Mouse (Mus musculus) stomach, postnatal 0 days (tissue): ENCODE data around the gene Psg25. TPM values are rescaled to one million over a fixed set of nuclear protein-coding genes. Genes with fewer than 3 reads are reported as not detected.

Experiments used
- ATAC-seq: fragments of 200-750 bp; cut with Nextera tagmentation; 2 replicates; pipeline ENCODE4 v1.8.0; 2017; ENCODE audit not compliant: low FRiP score, low TSS enrichment
- DNase-seq: peaks from one replicate; pipeline ENCODE4 v3.0.0-alpha.2; 2016; ENCODE audit warnings: low spot score
- H3K27ac ChIP-seq: fragments of 300-500 bp; sonication (generic); replicated peaks from 2 replicates; pipeline ENCODE4 v1.5.1; 2014; ENCODE audit warnings: mild to moderate bottlenecking, control low read depth
- H3K27me3 ChIP-seq: fragments of 300-500 bp; sonication (generic); 2 replicates; pipeline ENCODE4 v1.6.1; 2014; ENCODE audit warnings: low read length; ENCODE audit not compliant: control insufficient read depth, insufficient read depth
- H3K36me3 ChIP-seq: fragments of 300-500 bp; sonication (generic); 2 replicates; pipeline ENCODE4 v1.6.1; 2014; ENCODE audit warnings: low read length, mixed read lengths; ENCODE audit not compliant: control insufficient read depth, insufficient read depth
- H3K4me1 ChIP-seq: fragments of 300-500 bp; sonication (generic); replicated peaks from 2 replicates; pipeline ENCODE4 v1.6.1; 2014; ENCODE audit warnings: antibody characterized with exemption; ENCODE audit not compliant: control insufficient read depth, insufficient read depth
- H3K4me2 ChIP-seq: fragments of 300-500 bp; sonication (generic); replicated peaks from 2 replicates; pipeline ENCODE4 v1.6.1; 2014; ENCODE audit warnings: low read depth, mild to moderate bottlenecking, control low read depth, moderate library complexity
- H3K4me3 ChIP-seq: fragments of 300-500 bp; sonication (generic); 2 replicates; pipeline ENCODE4 v1.5.1; 2014; ENCODE audit warnings: low read depth, low read length, control low read depth
- H3K9ac ChIP-seq: fragments of 300-500 bp; sonication (generic); 2 replicates; pipeline ENCODE4 v1.6.1; 2014; ENCODE audit warnings: mild to moderate bottlenecking, low read length, control low read depth, mixed read lengths
- H3K9me3 ChIP-seq: fragments of 300-500 bp; sonication (generic); 2 replicates; pipeline ENCODE4 v1.6.1; 2016; ENCODE audit warnings: low read length; ENCODE audit not compliant: control insufficient read depth
- CTCF ChIP-seq: IDR thresholded peaks from 2 replicates; pipeline ENCODE4 v1.5.1; 2016; ENCODE audit warnings: antibody characterized with exemption, low read depth, mild to moderate bottlenecking, moderate library complexity
- EP300 ChIP-seq: optimal IDR thresholded peaks from 2 replicates; pipeline ENCODE3; 2016; ENCODE audit warnings: antibody characterized with exemption
- WGBS: fragments of 180-500 bp; shearing (Covaris S2); extraction: QIAGEN DNeasy Blood & Tissue Kit; methylation state at CpG from one replicate; pipeline ENCODE4 v1.1.7; 2014; 5-methylcytosine and 5-hydroxymethylcytosine counted together
- polyA plus RNA-seq: library from polyadenylated mRNA; unstranded; fragments of >200 nt; fragmentation: Nextera tagmentation; extraction: Ambion mirVana; gene quantifications from 2 replicates; pipeline ENCODE4 v1.2.1, GENCODE M21; 2015

The Psg25 gene
- polyA plus RNA-seq, 1 experiment from 2014 or later = not detected

GRCm38 (mm10) chr7:18511479-18511878 is 20.6 kb downstream of the Psg25 start:
- Histone ChIP-seq H3K27ac (no peak overlapping the region), H3K36me3 (no peaks in the 10 kb centered on the region), H3K9ac (no peak overlapping the region), H3K4me3 (no peak overlapping the region), H3K4me1 (no peaks in the 10 kb centered on the region), H3K9me3 (no peaks in the 10 kb centered on the region), H3K27me3 (no peaks in the 10 kb centered on the region), H3K4me2 (no peak overlapping the region)
- 15% methylated on average over 9 of the region's 9 CpGs for WGBS
- TF ChIP-seq EP300 (no peak), CTCF (peak; percentile 79)
- DNase-seq (peak; percentile 76), ATAC-seq (0 out of 2 replicates have a peak, but pooled peaks have one; percentile 63)

GRCm38 (mm10) chr7:18484077-18484476 is 48.0 kb downstream of the Psg25 start, which contains the start of gene Psg26:
Psg26 (minus strand) TSS chr7:18484177.
- no peak within 1 kb of the TSS for H3K9ac ChIP-seq
- H3K9me3 ChIP-seq = no peaks in the 10 kb centered on the region
- no peak for ATAC-seq
- no peak within 1 kb of the TSS for H3K27ac ChIP-seq
- 61% methylated on average over 1 of the region's 1 CpGs for WGBS
- no peak within 1 kb of the TSS for H3K4me3 ChIP-seq
- no peak within 1 kb of the TSS for H3K4me2 ChIP-seq
- DNase-seq = no peak
- TF ChIP-seq EP300 (no peak), CTCF (no peak)
- no peaks in the 10 kb centered on the region for H3K27me3 ChIP-seq
- no peaks in the 10 kb centered on the region for H3K4me1 ChIP-seq
- H3K36me3 ChIP-seq = no peaks in the 10 kb centered on the region

Other genes starting within 250 kb of the Psg25 start
- gene Psg18, start 177.3 kb downstream of the Psg25 start, polyA plus RNA-seq = not detected in 2 replicates
- not detected in 2 replicates for gene Psg28, start 100.2 kb downstream of the Psg25 start, polyA plus RNA-seq
- gene Psg26, start 48.1 kb downstream of the Psg25 start, polyA plus RNA-seq = not detected in 2 replicates
- not detected in 2 replicates for gene Psg27, start 35.0 kb upstream of the Psg25 start, polyA plus RNA-seq
- gene Psg23, start 84.2 kb upstream of the Psg25 start, polyA plus RNA-seq = not detected in 2 replicates
- gene Psg21, start 124.5 kb upstream of the Psg25 start, polyA plus RNA-seq = not detected in 2 replicates
- not detected in 2 replicates for gene Psg20, start 153.9 kb upstream of the Psg25 start, polyA plus RNA-seq
- not detected in 2 replicates for gene Psg22, start 185.8 kb upstream of the Psg25 start, polyA plus RNA-seq